Mouse (Mus musculus) heart, postnatal 10 days (tissue): ENCODE results near the gene Grhl3. TPM values are rescaled to one million over a fixed set of nuclear protein-coding genes. Genes with fewer than 3 reads are reported as not detected.

Source experiments
- DNase-seq, 2 experiments: peaks; one replicate each; pipeline ENCODE4 v3.0.0; 2021
- intact Hi-C: fragments of 180-260 bp; cut with DNase I; formaldehyde crosslinking; loops from one replicate; pipeline ENCODE4 v1.15.1; 2025
- total RNA-seq, 2 experiments: library from RNA; stranded (reverse); gene quantifications; 2 replicates each; pipeline ENCODE4 v1.2.3; 2021

The Grhl3 gene
- total RNA-seq, 2 experiments from 2014 or later: 0.27 to 0.43 TPM

DNA sequence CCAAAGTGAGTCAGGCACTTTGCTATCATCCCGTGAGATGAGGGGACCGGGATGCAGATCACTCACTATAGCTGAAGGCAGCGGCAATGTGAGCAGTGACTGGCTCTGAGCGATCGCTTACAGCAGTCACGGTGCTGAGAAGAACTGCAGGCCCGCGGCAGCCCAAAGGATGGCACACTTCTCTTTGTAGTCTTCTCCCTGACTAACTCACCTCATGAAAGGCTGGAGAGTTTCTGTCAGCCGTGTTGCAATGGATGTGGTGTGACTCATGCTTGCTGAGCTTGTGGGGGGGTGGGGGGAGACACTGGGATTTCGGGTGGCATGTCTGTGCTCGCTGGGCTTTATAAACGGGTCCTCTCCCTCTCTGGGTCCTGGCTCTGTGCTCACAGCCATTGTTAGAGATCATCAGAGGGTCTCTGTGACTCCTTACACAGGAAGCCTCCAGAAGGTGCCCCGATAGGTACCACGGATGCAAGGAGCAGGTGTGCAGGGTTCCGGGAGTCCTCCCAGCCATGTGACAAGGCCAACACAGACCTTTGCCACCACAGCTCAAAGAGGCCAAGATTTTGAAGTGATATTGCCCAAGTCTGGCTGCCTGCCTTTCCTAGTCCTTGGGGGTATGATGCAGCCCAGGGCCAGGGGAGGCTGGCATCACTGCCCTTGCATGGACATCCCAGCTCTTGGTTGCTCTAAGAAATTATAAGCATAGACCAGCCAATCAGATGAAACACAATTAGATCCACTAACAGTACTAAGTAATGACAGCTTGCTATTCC, 2.1 kb upstream of the Grhl3 start:
- intact Hi-C loops: no loop called here
- DNase-seq: no peak

DNA sequence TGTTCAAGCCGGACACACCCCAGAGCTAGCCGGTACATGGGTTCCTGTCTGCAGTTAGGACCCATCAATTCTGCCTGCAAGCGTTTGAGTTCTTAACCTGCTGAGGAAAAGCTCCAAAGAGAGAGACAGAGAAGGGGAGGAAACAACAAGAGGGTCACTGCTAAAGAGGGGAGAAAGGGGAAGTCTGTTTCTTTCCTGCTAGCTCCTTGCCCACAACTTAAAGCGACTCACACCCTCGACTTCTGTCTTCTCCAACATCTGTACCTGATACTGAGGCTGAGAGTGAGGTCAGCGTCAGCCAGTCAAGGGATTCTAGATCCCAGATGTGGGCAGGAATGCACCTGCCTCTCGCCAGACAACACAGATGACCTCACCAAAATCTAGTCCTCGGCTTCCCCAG, 1.2 kb downstream of the Grhl3 start:
- intact Hi-C loops: no loop called here

DNA sequence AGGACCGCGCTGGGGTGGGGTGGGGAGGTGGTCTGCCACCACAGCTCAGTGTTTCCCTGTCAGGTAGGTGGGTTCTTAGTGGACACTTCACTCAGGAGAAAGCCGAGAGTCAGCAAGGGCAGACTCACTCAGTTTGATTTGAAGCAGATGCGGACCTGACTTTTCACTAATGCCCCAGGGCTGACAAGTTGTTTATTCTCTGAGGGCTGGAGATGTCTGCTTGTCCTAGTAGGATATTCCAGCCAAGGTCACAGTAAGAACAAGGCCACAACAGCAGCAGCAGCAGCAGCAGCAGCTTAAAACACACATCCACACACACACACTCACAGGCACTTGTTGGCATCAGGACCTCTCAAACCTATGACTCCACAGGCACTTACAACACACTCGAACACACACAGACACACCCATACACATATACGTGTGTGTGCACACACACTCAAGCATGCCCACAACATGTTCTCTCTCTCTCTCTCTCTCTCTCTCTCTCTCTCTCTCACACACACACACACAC, 2.3 kb downstream of the Grhl3 start:
- no peak for DNase-seq
- intact Hi-C loops: loop anchor here (2.0 kb wide), 1 partner anchor 84 kb away; no protein-coding TSS in a partner anchor

More for the DNA sequence above, 1.2 kb downstream of the Grhl3 start:
- no peak for DNase-seq

DNA sequence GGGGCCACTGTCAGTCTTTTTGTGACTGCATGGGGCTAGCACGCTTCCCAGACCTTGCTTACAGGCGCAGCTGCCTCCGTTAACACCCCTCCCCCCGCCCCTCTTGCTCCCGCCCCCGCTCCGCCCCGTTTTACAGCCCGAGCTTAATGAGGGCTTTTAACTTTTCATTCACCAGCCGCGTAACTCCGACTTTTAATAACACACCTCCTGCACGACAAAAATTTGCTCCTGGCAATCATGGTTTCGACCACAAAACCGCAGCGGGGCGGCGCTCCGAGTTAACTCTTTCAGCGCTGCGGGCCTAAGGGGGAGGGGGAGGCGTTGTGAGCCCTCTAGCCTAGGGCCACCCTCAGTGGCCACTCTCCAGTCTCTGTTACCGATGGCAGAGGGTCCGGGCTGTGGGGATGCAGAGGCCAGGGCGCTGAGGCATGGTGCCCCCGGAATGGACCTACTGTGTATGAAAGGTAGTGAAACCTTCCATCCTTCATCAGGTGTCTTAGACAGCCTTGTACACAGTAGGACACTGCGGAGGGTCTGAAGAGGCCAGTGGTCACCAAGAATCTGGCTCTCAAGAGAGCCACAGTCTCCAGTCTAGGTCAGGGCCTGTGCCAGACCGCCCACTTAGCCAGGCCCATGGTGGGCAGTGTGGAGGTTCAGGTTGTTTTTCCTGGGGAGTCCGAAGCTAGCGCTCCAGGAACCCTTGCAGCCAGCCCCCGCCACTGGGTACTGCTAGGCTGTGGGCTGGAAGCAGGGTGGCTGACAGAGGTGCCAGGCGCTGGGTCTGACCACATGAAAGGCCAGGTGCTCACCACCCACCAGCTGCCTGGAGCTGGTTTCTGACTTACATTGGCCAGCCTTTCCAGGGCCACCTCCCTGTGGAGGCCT, 3.0 kb downstream of the Grhl3 start:
- intact Hi-C loops: loop anchor here (2.0 kb wide), 1 partner anchor 84 kb away; no protein-coding TSS in a partner anchor
- DNase-seq: peak in 1 of 2 experiments; percentile 59

DNA sequence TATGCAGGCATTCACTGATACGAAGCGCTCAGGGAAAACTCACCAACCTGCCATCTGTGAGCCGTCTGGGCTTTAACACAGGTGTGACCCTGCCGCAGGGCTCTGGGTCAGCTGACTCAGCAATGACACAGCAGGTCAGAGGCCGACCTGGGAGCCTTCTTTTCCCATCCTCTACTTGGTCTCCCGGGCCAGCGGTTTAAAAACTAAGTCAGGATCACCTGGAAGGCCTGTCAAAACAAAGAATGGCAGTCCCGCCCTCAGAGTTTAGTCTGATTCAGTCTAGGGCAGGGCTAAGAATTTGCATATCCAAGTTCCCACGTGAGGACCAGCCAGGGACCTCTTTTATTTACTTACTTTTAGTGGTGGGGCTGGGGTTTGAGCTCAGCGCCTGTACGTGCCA, 4.2 kb downstream of the Grhl3 start:
- intact Hi-C loops: no loop called here
- no peak for DNase-seq

DNA sequence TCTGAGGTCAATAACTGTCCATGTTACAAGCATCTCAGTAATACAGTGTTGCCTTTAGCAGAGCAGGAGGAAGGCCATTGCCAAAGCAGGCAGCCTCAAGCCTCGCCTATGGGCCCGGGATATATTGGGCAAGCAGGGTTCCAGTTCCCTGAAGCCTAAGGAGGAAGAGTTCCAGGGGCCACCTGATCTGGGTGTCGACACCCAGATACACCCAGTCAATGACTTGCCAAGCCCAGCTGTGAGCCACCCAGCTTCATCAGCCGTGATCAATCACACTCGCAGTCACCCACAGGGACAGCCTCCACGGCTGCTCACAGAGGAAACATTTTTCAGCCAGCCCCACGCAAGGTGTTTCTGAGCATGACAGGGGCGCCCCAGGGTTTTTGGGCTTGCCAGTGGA, 5.9 kb downstream of the Grhl3 start:
- DNase-seq: no peak
- intact Hi-C loops: no loop called here

DNA sequence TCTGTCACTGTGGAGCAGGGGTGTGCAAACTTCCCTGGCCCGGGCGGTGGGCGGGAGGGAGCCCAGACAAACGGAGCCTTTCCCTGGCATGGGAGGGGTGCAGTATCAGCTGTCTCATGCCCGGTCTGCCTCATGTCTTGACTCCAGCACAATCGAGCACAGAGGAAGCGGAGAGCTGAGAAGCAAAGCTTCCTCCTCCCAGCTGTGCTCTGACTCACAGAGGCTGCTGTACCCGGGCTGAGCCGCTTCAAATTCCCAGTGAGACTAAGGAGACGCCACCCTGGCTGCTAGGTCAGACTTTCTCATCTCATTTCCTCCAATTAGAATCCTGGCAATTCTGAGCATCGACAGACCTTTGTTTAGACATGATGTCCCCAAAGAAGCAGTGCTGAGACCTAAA, 6.4 kb downstream of the Grhl3 start:
- peak in 1 of 2 experiments; percentile 55 for DNase-seq

DNA sequence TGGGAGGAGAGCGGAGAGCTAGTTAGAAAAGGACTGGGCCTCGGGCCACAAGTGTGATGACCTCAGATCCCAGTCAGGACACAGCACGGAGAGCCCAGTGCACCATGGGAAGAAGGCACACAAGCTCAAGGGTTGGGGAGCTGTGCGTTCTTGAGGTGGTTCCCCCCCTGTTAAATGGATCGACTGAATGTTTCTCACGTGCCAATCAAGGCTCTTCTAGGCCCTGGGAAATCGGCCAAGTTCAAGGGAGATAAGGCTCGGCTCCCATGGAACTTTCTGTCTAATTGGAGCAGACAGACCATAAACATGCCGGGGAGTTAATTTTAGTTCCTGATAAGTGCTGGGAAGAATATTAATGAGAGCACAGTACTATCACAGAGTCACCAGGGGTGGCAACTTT, 8.0 kb downstream of the Grhl3 start:
- intact Hi-C loops: no loop called here
- peak; percentile 87 to 91 for DNase-seq

More for the DNA sequence above, 6.4 kb downstream of the Grhl3 start:
- intact Hi-C loops: no loop called here

DNA sequence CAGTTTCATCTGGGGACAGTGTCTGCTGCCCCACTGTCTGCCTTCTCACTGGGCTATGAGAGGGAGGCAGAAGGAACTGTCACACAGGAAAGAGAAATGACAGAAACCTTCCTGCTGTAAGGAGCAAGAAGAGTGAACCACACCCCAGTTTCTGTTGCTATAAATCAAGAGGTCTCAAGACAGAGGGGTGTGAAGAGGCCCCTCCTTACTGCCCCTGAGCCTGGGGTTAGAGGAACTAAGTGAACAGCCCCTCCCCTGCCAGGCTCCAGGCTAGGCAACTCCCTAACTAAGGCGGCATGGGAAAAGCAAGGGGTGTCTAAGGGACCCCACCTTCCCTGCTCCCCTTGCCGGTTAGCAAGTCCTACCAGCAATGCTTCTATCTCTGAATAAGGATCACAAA, 9.6 kb downstream of the Grhl3 start:
- no peak for DNase-seq
- intact Hi-C loops: no loop called here

DNA sequence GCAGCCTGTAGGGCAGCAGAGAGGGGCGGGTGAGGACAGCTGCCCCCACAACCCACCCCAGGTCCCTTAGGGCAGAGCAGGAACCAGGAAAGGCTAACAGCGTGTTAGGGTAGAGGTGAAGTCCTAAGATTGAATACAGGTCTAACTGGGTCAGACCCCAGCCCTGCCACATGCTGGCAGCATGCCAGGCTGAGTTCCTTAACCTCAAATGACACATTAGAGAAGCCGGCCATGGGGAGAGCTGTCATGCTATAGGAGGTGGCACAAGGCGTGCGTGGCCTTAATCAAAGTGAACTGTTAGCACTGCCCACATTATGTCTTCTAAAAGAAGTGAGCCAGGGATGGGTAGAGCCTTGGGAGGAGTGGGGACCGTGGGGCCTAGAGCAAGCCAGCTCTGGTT, 24.1 kb downstream of the Grhl3 start:
- no peak for DNase-seq
- intact Hi-C loops: no loop called here

DNA sequence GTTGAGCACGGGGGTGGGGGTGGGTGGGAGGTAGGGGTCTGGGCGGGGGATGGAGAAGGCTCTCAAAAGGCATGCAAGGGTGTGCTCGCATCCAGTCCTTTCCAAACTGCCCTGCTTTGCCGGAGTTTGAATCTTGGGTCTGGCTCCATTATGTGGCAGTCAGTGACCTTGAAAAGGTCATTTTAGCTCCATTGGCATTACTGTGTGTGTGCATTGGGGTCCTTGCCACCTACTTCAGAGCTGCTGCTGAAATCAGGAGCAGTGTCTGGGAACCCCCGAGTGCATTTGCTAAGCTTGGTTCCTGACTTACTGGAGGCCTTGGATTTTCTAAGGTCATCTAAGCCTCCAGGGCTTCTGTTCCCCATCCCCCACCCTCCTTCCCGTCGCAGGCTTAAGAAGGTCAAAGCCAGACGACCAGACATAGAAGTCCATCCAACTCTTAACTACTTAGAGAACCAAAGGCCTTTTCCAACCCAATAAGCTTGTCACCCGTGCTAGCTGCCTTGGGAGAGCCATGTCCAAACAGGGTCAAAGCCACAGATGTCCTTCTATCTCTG, 24.8 kb downstream of the Grhl3 start:
- intact Hi-C loops: no loop called here

DNA sequence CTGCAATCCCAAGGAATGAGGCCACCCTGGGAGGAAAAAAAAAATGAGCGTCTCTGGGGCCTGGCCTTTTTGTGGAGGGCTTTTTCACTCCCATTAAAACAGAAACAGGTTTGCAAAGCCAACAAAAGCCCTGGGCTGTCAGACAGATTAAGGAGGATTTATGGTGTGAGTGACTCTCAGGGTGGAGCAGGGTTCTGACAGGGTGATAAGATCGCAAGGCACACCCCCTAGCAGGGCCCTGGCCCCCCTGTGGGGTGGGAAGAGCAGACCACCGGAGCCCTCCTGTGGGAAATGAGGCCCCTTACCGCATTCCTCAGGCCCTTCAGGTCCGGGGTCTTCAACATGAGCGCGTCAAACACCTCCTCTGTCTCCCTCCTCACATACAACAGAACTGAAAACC, 25.3 kb downstream of the Grhl3 start:
- intact Hi-C loops: no loop called here
- DNase-seq: no peak

More for the DNA sequence above, 24.8 kb downstream of the Grhl3 start:
- no peak for DNase-seq

DNA sequence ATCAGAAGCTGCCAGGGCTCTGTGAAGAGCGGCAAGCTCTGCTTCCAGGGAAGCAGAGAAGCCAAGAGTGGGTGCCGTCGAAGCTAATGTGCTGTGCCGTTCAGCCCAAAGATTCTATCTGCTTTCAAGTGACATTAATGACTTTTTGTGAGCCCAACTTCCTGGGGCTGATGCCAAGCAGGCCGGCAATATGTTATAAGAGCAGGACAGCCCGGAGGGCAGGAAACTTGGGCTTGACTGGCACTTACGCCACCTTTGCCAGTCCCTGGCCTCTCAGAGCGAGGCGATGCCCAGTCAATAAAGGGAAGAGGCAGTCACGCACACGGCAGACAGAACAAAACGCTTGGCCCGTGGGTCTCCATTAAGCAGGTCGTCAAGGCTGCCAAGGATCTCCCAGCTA, 25.9 kb downstream of the Grhl3 start:
- DNase-seq: no peak
- intact Hi-C loops: no loop called here

DNA sequence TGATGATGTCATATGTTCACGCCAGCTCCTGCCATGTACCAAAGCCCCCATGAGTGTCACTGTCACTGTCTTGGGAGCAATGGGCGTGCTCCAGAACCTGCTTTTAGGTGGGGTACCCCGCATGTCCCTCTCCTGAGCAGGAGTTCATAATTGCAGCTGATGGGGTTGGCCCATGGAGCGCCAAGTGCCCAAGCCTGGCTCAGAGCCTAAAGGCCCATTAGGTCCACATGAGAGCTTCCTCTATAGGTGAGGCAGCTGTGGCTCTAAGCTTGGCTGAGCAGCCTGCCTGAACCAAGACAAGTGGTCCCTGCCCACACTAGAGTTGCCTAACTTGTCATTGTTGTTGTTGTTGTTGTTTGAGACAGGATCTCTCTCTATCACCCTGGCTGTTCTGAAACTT, 26.6 kb downstream of the Grhl3 start:
- intact Hi-C loops: no loop called here
- no peak for DNase-seq

DNA sequence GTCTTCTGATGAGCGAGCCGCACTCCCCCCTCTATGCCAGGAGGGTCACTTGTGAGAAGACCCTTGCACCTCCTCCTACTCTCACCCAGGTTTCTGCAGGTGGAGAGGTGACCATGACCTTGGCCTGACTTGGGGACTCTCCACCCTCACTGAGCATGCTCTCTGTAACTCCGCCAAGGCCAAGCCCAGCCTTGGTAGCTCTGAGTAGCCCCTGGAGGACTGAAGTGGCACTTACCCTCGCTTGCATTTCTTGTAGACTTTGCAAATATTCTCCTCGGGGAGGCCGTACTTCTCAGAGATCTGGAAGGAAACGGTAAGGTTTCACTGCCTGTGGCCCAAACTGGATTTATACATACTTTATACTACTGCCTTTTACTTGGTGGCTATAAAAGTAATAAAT, 27.4 kb downstream of the Grhl3 start:
- no peak for DNase-seq
- intact Hi-C loops: no loop called here

DNA sequence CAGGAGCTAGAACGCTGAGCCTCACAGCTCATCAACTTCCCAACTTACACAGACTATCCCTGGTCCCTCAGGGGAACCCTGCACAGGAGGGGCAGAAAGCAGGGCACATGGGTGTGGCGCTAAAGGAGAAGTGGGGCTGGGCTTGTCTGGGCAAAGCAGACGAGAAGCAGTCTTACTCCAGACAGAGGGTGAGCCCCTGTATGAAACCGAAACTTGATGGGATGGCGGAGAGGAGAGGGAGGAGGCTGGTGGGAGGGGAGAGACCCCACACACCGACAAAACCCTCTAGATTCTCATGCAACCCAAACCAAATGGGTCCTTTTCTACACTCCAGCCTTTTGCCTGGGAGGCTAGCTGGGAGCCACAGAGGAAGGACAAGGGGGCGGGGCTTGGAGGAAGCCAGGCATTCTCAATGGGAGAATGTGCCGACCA, 28.3 kb downstream of the Grhl3 start:
- DNase-seq: peak; percentile 48 to 50
- intact Hi-C loops: no loop called here

DNA sequence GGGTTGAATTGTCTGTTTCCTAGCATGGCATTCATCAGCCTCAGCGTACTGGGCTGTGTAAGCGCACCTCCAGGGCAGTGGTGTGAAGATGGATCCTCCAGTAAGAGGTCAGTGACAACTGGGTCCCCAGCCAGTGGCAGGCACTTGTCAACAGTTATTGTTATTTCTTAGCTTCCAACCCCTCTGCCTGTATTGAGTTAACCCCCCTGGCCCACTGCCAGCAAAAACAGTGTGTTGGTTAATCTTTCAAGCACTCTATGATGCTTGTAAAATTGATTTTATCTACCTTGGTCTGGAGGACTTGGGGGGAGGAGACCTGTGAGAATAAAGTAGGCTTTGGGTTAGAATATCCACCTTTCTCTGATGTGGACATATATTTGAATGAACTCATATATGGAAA, 29.1 kb downstream of the Grhl3 start:
- DNase-seq: no peak

DNA sequence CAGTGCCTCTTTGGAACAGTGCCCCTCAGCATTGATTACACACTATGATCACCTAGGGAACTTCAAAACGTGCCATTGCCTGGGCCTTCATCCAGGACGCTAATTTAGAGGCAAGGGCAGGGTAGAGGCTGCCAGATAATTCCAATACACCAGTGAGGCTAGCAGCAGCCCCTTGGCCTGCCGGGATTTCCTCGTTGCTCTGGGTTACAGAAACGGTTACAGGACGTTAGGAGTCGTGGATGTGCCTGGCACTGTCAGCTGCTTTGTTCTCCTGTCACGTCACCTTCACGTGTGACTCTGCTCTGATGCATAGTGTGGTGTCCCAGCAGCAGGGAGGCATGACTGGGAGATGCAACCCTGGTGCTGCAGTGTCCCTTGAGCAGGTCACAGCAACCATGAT, 33.4 kb downstream of the Grhl3 start:
- intact Hi-C loops: no loop called here
- no peak for DNase-seq

More for the DNA sequence above, 29.1 kb downstream of the Grhl3 start:
- intact Hi-C loops: no loop called here

DNA sequence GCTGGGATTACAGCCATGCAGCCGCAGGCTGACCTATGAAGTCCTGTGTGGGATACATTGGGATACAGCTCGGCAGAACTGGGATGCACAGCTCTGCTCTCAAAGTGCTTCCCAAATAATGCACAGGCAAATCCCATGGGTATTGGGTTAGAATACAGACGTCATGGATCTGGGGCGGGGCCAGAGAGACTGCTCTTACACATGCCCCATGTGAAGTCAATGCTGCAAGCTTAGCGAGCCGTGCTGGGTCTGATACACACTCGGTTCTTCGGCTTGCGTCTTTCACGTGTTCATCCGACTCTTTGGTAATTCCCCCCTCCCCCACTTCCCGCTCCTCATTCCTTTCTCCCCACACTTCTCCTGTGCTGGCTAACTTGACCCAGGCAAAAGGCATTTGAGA, 34.4 kb downstream of the Grhl3 start:
- DNase-seq: no peak
- intact Hi-C loops: no loop called here

DNA sequence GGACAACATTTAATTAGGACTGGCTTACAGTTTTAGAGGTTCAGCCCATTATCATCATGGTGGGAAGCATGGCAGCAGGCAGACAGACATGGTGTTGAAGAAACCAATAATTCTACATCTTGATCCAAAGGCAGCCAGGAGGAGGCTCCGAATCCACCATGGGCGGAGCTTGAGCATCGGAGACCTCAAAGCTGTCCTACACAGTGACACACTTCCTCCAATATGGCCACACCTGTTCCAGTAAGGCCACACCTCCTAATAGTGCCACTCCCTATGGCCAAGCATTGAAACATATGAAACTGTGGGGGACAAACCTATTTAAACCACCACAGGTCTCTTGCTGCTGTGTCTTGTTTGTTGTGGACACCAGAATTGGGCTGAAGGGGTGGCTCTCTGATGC, 38.4 kb downstream of the Grhl3 start:
- no peak for DNase-seq
- intact Hi-C loops: no loop called here

DNA sequence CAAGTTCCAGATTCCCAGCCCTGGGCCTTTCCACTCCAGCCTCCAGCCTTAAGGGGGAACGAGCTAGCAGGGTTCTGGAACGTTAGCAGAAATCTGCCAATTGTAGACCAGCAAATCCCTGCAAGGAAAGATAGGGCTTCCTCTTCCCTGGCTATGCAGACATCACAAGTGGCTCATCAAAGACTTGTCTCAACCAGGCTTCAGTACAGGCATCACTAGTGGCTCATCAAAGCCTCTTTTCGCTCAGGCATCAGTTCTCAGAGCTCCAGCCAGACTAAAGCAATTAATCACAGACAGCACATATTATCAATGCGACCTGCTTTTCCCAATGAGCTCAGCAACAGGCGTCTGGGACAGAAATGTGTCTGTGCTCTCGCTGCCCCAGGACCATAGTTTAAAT, 40.4 kb downstream of the Grhl3 start:
- no peak for DNase-seq
- intact Hi-C loops: no loop called here
